Mouse (Mus musculus) intestine, postnatal 0 days (tissue): ENCODE results near the gene A930004D18Rik. TPM values are rescaled to one million over a fixed set of nuclear protein-coding genes. Genes with fewer than 3 reads are reported as not detected.

ENCODE experiments used
- ATAC-seq: fragments of 200-750 bp; cut with Nextera tagmentation; 2 replicates; pipeline ENCODE4 v1.8.0; 2017; ENCODE audit warnings: mild to moderate bottlenecking, moderate TSS enrichment, moderate library complexity
- H3K27ac ChIP-seq: fragments of 300-500 bp; sonication (generic); 2 replicates; pipeline ENCODE4 v1.5.1; 2014; ENCODE audit warnings: mild to moderate bottlenecking, low read depth, low read length, moderate library complexity
- H3K27me3 ChIP-seq: fragments of 300-500 bp; sonication (generic); replicated peaks from 2 replicates; pipeline ENCODE4 v1.6.1; 2014; ENCODE audit warnings: low read length, mixed read lengths; ENCODE audit not compliant: control insufficient read depth, insufficient read depth
- H3K36me3 ChIP-seq: fragments of 300-500 bp; sonication (generic); 2 replicates; pipeline ENCODE4 v1.6.1; 2014; ENCODE audit warnings: mild to moderate bottlenecking, moderate library complexity; ENCODE audit not compliant: control insufficient read depth, insufficient read depth
- H3K4me1 ChIP-seq: fragments of 300-500 bp; sonication (generic); replicated peaks from 2 replicates; pipeline ENCODE4 v1.6.1; 2014; ENCODE audit warnings: antibody characterized with exemption, low read length, mixed read lengths; ENCODE audit not compliant: control insufficient read depth, insufficient read depth
- H3K4me2 ChIP-seq: fragments of 300-500 bp; sonication (generic); replicated peaks from 2 replicates; pipeline ENCODE4 v1.6.1; 2014; ENCODE audit warnings: low read depth, mild to moderate bottlenecking, moderate library complexity
- H3K4me3 ChIP-seq: fragments of 300-500 bp; sonication (generic); 2 replicates; pipeline ENCODE4 v1.5.1; 2014; ENCODE audit warnings: low read depth, low read length
- H3K9ac ChIP-seq: fragments of 300-500 bp; sonication (generic); 2 replicates; pipeline ENCODE4 v1.6.1; 2014; ENCODE audit warnings: mild to moderate bottlenecking, low read depth, low read length
- H3K9me3 ChIP-seq: fragments of 300-500 bp; sonication (generic); 2 replicates; pipeline ENCODE4 v1.6.1; 2016; ENCODE audit warnings: mixed run types; ENCODE audit not compliant: control insufficient read depth
- CTCF ChIP-seq: sonication (generic); IDR thresholded peaks from 2 replicates; pipeline ENCODE4 v1.5.1; 2016; ENCODE audit warnings: low read depth, mild to moderate bottlenecking, control low read depth, antibody characterized with exemption, moderate library complexity
- WGBS: fragments of 180-500 bp; shearing (Covaris S2); extraction: QIAGEN DNeasy Blood & Tissue Kit; methylation state at CpG from one replicate; pipeline ENCODE4 v1.1.7; 2014; 5-methylcytosine and 5-hydroxymethylcytosine counted together
- polyA plus RNA-seq: library from polyadenylated mRNA; unstranded; fragments of >200 nt; fragmentation: Nextera tagmentation; extraction: Ambion mirVana; gene quantifications from 2 replicates; pipeline ENCODE4 v1.2.1, GENCODE M21; 2015

Gene A930004D18Rik
- polyA plus RNA-seq, 1 experiment from 2014 or later = 6.3 TPM

DNA sequence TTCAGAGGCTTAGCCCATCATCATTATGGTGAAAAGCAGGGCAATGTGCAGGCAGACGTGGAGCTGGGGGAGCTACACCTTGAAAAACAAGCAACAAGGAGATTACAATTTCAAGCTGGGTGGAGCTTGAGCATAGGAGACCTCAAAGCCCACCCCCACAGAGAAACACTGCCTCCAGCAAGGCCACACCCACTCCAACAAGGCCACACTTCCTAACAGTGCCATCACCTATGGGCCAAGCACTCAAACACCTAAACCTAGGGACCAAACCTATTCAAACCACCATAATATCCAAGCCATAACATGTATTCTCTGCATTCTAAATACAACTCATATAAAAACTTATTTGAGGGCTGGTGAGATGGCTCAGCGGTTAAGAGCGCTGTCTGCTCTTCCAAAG lies 35.2 kb downstream of the A930004D18Rik start:
- no peak overlapping the region for H3K4me2 ChIP-seq
- no peaks in the 10 kb centered on the region for H3K36me3 ChIP-seq
- H3K27me3 ChIP-seq = no peaks in the 10 kb centered on the region
- no peak for TF ChIP-seq CTCF
- ATAC-seq = no peak
- H3K4me3 ChIP-seq = no peak overlapping the region
- H3K9me3 ChIP-seq = no peaks in the 10 kb centered on the region
- no peaks in the 10 kb centered on the region for H3K4me1 ChIP-seq
- no peak overlapping the region for H3K9ac ChIP-seq
- no peak overlapping the region for H3K27ac ChIP-seq
- 89% methylated on average over 3 of the region's 3 CpGs for WGBS

DNA sequence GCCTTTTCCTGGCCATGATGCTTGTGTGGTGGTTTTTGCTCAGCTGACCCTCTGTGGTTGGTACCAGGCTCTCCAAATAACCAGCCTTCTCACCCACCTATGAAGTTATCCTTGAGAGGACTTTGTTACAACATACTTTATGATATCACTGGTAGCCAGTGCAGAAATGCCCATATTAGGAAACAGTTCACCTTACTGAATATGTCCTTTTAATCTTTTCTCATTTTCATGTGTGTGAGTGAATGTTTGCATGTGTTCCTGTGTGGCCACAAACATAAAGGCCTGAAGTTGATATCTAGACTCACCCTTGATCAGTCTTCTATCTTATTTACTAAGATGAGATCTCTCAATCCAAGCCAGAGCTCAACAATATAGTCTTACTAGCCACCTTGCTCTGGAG lies 40.7 kb downstream of the A930004D18Rik start, which contains the start of gene H2al2a:
TSS of gene H2al2a (minus strand) at position 101 of the 400 bp plus-strand sequence.
- Histone ChIP-seq H3K27me3 (no peaks in the 10 kb centered on the region), H3K27ac (no peak within 1 kb of the TSS), H3K4me1 (no peaks in the 10 kb centered on the region), H3K9ac (no peak within 1 kb of the TSS), H3K4me3 (no peak within 1 kb of the TSS), H3K36me3 (no peaks in the 10 kb centered on the region), H3K9me3 (no peaks in the 10 kb centered on the region), H3K4me2 (no peak within 1 kb of the TSS)
- TF ChIP-seq CTCF = no peak
- ATAC-seq = no peak

DNA sequence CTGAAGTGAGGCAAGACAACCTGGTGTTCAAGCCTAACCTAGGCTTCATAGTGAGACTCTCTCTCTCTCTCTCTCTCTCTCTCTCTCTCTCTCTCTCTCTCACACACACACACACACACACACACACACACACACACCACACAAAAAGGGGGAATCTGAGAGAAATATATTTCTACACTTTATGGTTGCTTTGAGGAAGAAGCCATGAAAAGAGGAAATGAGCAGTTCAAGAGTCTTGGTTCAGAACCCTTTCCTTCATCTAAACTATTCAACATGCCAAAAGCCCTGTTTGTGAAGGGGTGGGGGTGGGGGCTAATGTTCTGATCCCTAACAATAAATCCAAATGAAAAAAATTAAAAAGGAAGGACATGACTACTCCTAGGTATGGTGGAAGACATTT lies 48.0 kb downstream of the A930004D18Rik start:
- Histone ChIP-seq H3K27me3 (no peaks in the 10 kb centered on the region), H3K9ac (no peak overlapping the region), H3K9me3 (0 out of 2 replicates have a peak, but pooled peaks cover 5% of the 10 kb centered on the region), H3K36me3 (no peaks in the 10 kb centered on the region), H3K4me3 (no peak overlapping the region), H3K27ac (no peak overlapping the region), H3K4me1 (no peaks in the 10 kb centered on the region), H3K4me2 (no peak overlapping the region)
- TF ChIP-seq CTCF = no peak
- ATAC-seq = no peak

DNA sequence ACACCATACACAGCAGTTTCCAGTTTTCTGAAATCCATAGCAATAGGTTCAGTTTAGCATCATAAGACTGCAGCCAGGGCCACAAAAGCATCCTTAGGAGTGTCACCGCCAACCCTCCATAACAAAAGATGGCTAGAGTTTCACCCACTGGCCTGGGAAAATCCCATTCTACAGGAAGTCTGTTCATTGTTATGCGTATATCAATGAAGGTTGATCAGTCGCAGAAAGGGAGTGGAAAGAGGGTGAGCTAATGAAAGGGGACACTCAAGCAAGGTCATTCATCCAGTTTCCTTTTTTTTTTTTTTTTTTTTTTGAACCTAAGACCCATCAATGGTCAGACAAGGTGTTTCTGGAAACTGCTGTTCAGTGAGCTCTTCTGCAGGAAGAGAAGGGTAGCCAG lies 48.4 kb downstream of the A930004D18Rik start:
- no peak for ATAC-seq
- Histone ChIP-seq H3K36me3 (no peaks in the 10 kb centered on the region), H3K4me1 (no peaks in the 10 kb centered on the region), H3K9ac (no peak overlapping the region), H3K27me3 (no peaks in the 10 kb centered on the region), H3K4me3 (no peak overlapping the region), H3K4me2 (no peak overlapping the region), H3K9me3 (0 out of 2 replicates have a peak, but pooled peaks cover 5% of the 10 kb centered on the region), H3K27ac (no peak overlapping the region)
- TF ChIP-seq CTCF = no peak
- 83% methylated on average over 3 of the region's 3 CpGs for WGBS

DNA sequence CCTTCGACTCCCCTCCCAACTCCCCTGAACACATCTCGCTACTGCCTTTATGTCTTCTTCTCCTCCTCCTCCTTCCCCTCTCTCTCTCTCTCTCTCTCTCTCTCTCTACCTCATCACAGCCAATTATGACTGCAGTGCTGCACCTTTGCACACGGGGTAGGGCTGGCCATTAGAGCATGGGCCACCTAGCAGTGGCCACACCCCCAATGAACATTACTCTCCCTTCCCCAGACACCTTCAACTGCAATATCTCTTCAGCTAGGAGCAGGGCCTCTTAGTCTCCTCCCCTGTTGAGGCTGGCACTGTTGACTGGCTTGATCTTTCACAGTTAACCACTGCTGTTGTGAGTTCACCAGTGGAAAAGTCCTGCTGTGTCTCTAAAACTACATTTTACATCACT lies 50.8 kb downstream of the A930004D18Rik start:
- Histone ChIP-seq H3K4me2 (no peak overlapping the region), H3K9ac (no peak overlapping the region), H3K4me3 (no peak overlapping the region), H3K9me3 (0 out of 2 replicates have a peak, but pooled peaks cover 5% of the 10 kb centered on the region), H3K27ac (no peak overlapping the region), H3K4me1 (no peaks in the 10 kb centered on the region), H3K27me3 (no peaks in the 10 kb centered on the region), H3K36me3 (no peaks in the 10 kb centered on the region)
- peak; percentile 38; the same call in 1 of the 2 replicates for ATAC-seq
- no peak for TF ChIP-seq CTCF
- 79% methylated on average over 3 of the region's 3 CpGs for WGBS

DNA sequence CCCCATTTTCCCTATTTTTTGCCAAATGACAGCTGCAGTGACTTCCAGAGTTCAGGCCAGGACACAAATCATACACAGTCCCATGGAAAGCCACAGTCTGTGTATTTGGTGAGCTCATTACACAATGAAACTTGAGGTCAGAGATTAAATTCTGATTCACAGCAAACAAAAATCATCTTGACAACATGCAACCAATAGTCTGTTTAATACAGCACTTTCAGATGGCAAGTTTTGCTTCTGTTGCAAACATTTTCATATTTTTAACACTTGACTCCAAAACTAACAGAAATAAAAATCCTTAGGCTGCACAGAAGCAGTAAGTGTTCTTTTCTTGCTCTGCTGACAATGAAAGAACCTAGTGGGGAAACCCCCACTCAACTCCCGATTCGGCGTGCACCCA lies 52.8 kb downstream of the A930004D18Rik start:
- no peak overlapping the region for H3K9ac ChIP-seq
- H3K4me2 ChIP-seq = no peak overlapping the region
- ATAC-seq = no peak
- 91% methylated on average over 3 of the region's 3 CpGs for WGBS
- H3K27me3 ChIP-seq = no peaks in the 10 kb centered on the region
- H3K9me3 ChIP-seq = 0 out of 2 replicates have a peak, but pooled peaks cover 5% of the 10 kb centered on the region
- TF ChIP-seq CTCF = no peak
- no peak overlapping the region for H3K27ac ChIP-seq
- H3K36me3 ChIP-seq = no peaks in the 10 kb centered on the region
- no peak overlapping the region for H3K4me3 ChIP-seq
- no peaks in the 10 kb centered on the region for H3K4me1 ChIP-seq

DNA sequence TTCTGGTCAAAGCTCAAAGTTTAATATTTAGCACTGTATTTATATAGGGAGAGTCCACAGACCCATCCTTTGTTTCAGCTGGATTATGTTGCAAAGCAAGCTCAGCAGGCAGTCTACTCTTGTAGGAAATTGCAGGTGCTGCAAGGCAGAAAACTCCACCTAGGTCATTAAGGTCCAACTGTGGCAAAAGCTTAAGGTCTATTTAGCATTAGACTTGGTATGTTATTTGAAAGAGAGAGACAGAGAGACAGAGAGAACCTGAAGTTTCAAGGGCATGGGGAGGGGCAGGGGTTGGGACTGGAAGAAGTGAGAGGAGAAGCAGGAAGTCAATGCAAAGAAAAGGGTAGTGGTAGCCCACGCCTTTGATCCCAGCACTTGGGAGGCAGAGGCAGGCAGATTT lies 54.8 kb downstream of the A930004D18Rik start:
- 76% methylated on average over 1 of the region's 1 CpGs for WGBS
- Histone ChIP-seq H3K27me3 (no peaks in the 10 kb centered on the region), H3K4me2 (no peak overlapping the region), H3K27ac (no peak overlapping the region), H3K4me3 (no peak overlapping the region), H3K36me3 (no peaks in the 10 kb centered on the region), H3K9ac (no peak overlapping the region), H3K4me1 (no peaks in the 10 kb centered on the region), H3K9me3 (0 out of 2 replicates have a peak, but pooled peaks cover 5% of the 10 kb centered on the region)
- no peak for ATAC-seq
- no peak for TF ChIP-seq CTCF
